Mouse (Mus musculus): ENCODE data around the gene Gm20388.

DNA sequence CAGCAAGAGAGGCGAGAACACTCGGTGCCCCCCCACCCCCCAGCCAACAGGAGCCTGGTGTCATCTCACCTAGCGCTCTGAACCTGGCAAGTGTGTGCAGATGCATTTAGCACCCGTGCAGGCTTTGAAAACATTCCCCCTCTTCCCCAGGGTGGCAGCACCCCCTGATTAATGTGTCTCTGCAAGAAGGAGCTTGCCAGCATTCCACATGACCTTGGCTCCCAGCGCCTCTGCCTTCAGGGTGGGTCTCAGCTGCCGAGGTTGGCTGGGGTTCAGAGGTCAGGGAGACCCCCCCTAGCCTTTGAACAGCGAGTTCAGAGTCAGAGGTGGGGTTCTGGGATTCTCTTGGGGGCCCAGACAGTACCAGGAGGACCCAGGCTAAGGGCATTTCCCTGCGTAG lies 601.1 kb downstream of the Gm20388 start:
- TF ChIP-seq CTCF (IDR thresholded peaks at IDR 0.05; ENCODE audit: extremely low read depth, insufficient read depth, low read length) (no peak), POLR2A (IDR thresholded peaks at IDR 0.05; ENCODE audit: extremely low read depth, insufficient read depth, low read length) (no peak)

Data from cortical plate, adult 2 months (tissue).